Mouse (Mus musculus): ENCODE data around the gene Tmprss12.

DNA sequence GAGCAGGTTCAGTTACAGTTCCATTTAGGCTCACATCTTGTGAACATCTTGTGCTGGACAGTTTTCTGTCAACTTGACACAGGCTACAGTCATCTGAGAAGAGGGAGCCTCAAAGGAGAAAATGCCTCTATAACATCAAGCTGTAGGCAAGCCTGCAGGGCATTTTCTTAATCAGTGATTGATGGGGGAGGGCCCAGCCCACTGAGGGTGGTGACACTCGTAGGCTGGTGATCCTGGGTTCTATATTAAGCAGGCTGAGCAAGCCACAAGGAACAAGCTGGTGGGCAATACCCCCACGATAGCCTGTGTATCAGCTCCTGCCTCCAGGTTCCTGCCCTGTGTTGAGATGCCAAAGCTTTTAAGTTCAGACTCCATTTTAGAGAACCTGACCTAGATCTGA lies 11.7 kb upstream of the Tmprss12 start:
- TF ChIP-seq E2F4 (IDR thresholded peaks at IDR 0.05; ENCODE audit: insufficient read depth) (no peak), USF1 (IDR thresholded peaks at IDR 0.05; ENCODE audit: low read depth) (no peak), MAX (IDR thresholded peaks at IDR 0.05; ENCODE audit: low read depth) (no peak), TCF3 (IDR thresholded peaks at IDR 0.05; ENCODE audit: insufficient read length, low read depth) (no peak), POLR2A (IDR thresholded peaks at IDR 0.05; ENCODE audit: insufficient read length, low read depth) (no peak), CEBPB (IDR thresholded peaks at IDR 0.05; ENCODE audit: insufficient read depth, poor library complexity, severe bottlenecking) (no peak), TCF12 (IDR thresholded peaks at IDR 0.05; ENCODE audit: insufficient read depth, poor library complexity, severe bottlenecking) (no peak), MYOD1 (IDR thresholded peaks at IDR 0.05; ENCODE audit: control insufficient read depth in 1 of 3, insufficient read length in 2 of 3, low read depth in 2 of 3) (no peak), POLR2AphosphoS2 (IDR thresholded peaks at IDR 0.05; ENCODE audit: insufficient read length, low read depth) (no peak), SRF (IDR thresholded peaks at IDR 0.05; ENCODE audit: control insufficient read depth, insufficient read length, low read depth) (no peak)
